Mouse (Mus musculus): ENCODE measurements around the gene Ch25h. TPM values are rescaled to one million over a fixed set of nuclear protein-coding genes. Genes with fewer than 3 reads are reported as not detected.

Ch25h gene
- polyA plus RNA-seq, 1 experiment from 2014 or later = 0.75 TPM

Other genes starting within 250 kb of the Ch25h start
- gene Acta2, start 219.6 kb downstream of the Ch25h start, polyA plus RNA-seq (2014; fragmentation: Nextera tagmentation; extraction: Ambion mirVana) = 21.1 and 22.7 TPM in 2 replicates
- gene Fas, start 184.5 kb downstream of the Ch25h start, polyA plus RNA-seq (2014; fragmentation: Nextera tagmentation; extraction: Ambion mirVana) = 0.60 and 0.80 TPM in 2 replicates
- 20.9 and 21.5 TPM in 2 replicates for gene Lipa, start 52.3 kb upstream of the Ch25h start, polyA plus RNA-seq (2014; fragmentation: Nextera tagmentation; extraction: Ambion mirVana)
- 4.9 and 6.4 TPM in 2 replicates for gene Ifit2, start 75.5 kb upstream of the Ch25h start, polyA plus RNA-seq (2014; fragmentation: Nextera tagmentation; extraction: Ambion mirVana)
- gene Ifit3, start 108.4 kb upstream of the Ch25h start, polyA plus RNA-seq (2014; fragmentation: Nextera tagmentation; extraction: Ambion mirVana) = 0.25 and 0.52 TPM in 2 replicates
- gene Ifit1bl1, start 126.8 kb upstream of the Ch25h start, polyA plus RNA-seq (2014; fragmentation: Nextera tagmentation; extraction: Ambion mirVana) = 0.08 TPM in 1 of 2 replicates, not detected in the other
- 0.21 TPM in 1 of 2 replicates, not detected in the other for gene Ifit3b, start 132.8 kb upstream of the Ch25h start, polyA plus RNA-seq (2014; fragmentation: Nextera tagmentation; extraction: Ambion mirVana)
- gene Ifit1bl2, start 165.6 kb upstream of the Ch25h start, polyA plus RNA-seq (2014; fragmentation: Nextera tagmentation; extraction: Ambion mirVana) = 0.09 TPM in 1 of 2 replicates, not detected in the other
- 0.20 TPM in 1 of 2 replicates, not detected in the other for gene Ifit1, start 165.7 kb upstream of the Ch25h start, polyA plus RNA-seq (2014; fragmentation: Nextera tagmentation; extraction: Ambion mirVana)

Measured in forebrain, embryonic 11.5 days (tissue).